Mouse (Mus musculus) G1E (cell line): Measurements from ENCODE around the gene Sema5a.
"Not testable (repeated sequence)": the region's sequence is repeated elsewhere in the genome, so short reads cannot be mapped to it uniquely, and the experiment has no call there.

Experiments
- CTCF ChIP-seq: IDR thresholded peaks from 2 replicates; pipeline ENCODE4 v1.5.1; 2012; ENCODE audit warnings: low read depth, low read length, inconsistent platforms, mixed read lengths
- GATA1 ChIP-seq: IDR thresholded peaks from 2 replicates; pipeline ENCODE4 v1.6.1; 2012; ENCODE audit warnings: borderline replicate concordance, low read length, inconsistent platforms, mixed read lengths
- GATA2 ChIP-seq: IDR thresholded peaks from 2 replicates; pipeline ENCODE4 v1.6.1; 2012; ENCODE audit warnings: low read depth, low read length, inconsistent platforms, borderline replicate concordance

- TF ChIP-seq CTCF, GATA1, GATA2: not testable (repeated sequence)
These were observed 29.9 kb upstream of the Sema5a start for GRCm38 (mm10) chr15:32214687-32215086.
